Mouse (Mus musculus) intestine, postnatal 0 days (tissue): ENCODE results near the gene Axdnd1. TPM values are rescaled to one million over a fixed set of nuclear protein-coding genes. Genes with fewer than 3 reads are reported as not detected.
"Not testable (repeated sequence)": the region's sequence is repeated elsewhere in the genome, so short reads cannot be mapped to it uniquely, and the experiment has no call there.

Source experiments
- ATAC-seq: fragments of 200-750 bp; cut with Nextera tagmentation; 2 replicates; pipeline ENCODE4 v1.8.0; 2017; ENCODE audit warnings: mild to moderate bottlenecking, moderate TSS enrichment, moderate library complexity
- H3K27ac ChIP-seq: fragments of 300-500 bp; sonication (generic); 2 replicates; pipeline ENCODE4 v1.5.1; 2014; ENCODE audit warnings: mild to moderate bottlenecking, low read depth, low read length, moderate library complexity
- H3K27me3 ChIP-seq: fragments of 300-500 bp; sonication (generic); replicated peaks from 2 replicates; pipeline ENCODE4 v1.6.1; 2014; ENCODE audit warnings: low read length, mixed read lengths; ENCODE audit not compliant: control insufficient read depth, insufficient read depth
- H3K36me3 ChIP-seq: fragments of 300-500 bp; sonication (generic); 2 replicates; pipeline ENCODE4 v1.6.1; 2014; ENCODE audit warnings: mild to moderate bottlenecking, moderate library complexity; ENCODE audit not compliant: control insufficient read depth, insufficient read depth
- H3K4me1 ChIP-seq: fragments of 300-500 bp; sonication (generic); replicated peaks from 2 replicates; pipeline ENCODE4 v1.6.1; 2014; ENCODE audit warnings: antibody characterized with exemption, low read length, mixed read lengths; ENCODE audit not compliant: control insufficient read depth, insufficient read depth
- H3K4me2 ChIP-seq: fragments of 300-500 bp; sonication (generic); replicated peaks from 2 replicates; pipeline ENCODE4 v1.6.1; 2014; ENCODE audit warnings: low read depth, mild to moderate bottlenecking, moderate library complexity
- H3K4me3 ChIP-seq: fragments of 300-500 bp; sonication (generic); 2 replicates; pipeline ENCODE4 v1.5.1; 2014; ENCODE audit warnings: low read depth, low read length
- H3K9ac ChIP-seq: fragments of 300-500 bp; sonication (generic); 2 replicates; pipeline ENCODE4 v1.6.1; 2014; ENCODE audit warnings: mild to moderate bottlenecking, low read depth, low read length
- H3K9me3 ChIP-seq: fragments of 300-500 bp; sonication (generic); 2 replicates; pipeline ENCODE4 v1.6.1; 2016; ENCODE audit warnings: mixed run types; ENCODE audit not compliant: control insufficient read depth
- CTCF ChIP-seq: sonication (generic); IDR thresholded peaks from 2 replicates; pipeline ENCODE4 v1.5.1; 2016; ENCODE audit warnings: low read depth, mild to moderate bottlenecking, control low read depth, antibody characterized with exemption, moderate library complexity
- WGBS: fragments of 180-500 bp; shearing (Covaris S2); extraction: QIAGEN DNeasy Blood & Tissue Kit; methylation state at CpG from one replicate; pipeline ENCODE4 v1.1.7; 2014; 5-methylcytosine and 5-hydroxymethylcytosine counted together
- polyA plus RNA-seq: library from polyadenylated mRNA; unstranded; fragments of >200 nt; fragmentation: Nextera tagmentation; extraction: Ambion mirVana; gene quantifications from 2 replicates; pipeline ENCODE4 v1.2.1, GENCODE M21; 2015

Gene Axdnd1
- polyA plus RNA-seq, 1 experiment from 2014 or later = not detected

- H3K4me3 ChIP-seq = no peak overlapping the region
- ATAC-seq = peak; percentile 36; the same call in 1 of the 2 replicates
- 45% methylated on average over 2 of the region's 2 CpGs for WGBS
- H3K4me2 ChIP-seq = no peak overlapping the region
- no peak for TF ChIP-seq CTCF
- H3K27me3 ChIP-seq = no peaks in the 10 kb centered on the region
- no peaks in the 10 kb centered on the region for H3K36me3 ChIP-seq
- H3K9ac ChIP-seq = no peak overlapping the region
- H3K4me1 ChIP-seq = no peaks in the 10 kb centered on the region
- no peak overlapping the region for H3K27ac ChIP-seq
- no peaks in the 10 kb centered on the region for H3K9me3 ChIP-seq
Measured at GRCm38 (mm10) chr1:156402491-156402890, 18.5 kb downstream of the Axdnd1 start.

- H3K27ac ChIP-seq, H3K9ac ChIP-seq, H3K4me2 ChIP-seq, ATAC-seq, H3K27me3 ChIP-seq, H3K36me3 ChIP-seq, H3K9me3 ChIP-seq, H3K4me3 ChIP-seq, H3K4me1 ChIP-seq: not testable (repeated sequence)
- 45% methylated on average over 3 of the region's 3 CpGs for WGBS
Measured at GRCm38 (mm10) chr1:156400159-156400558, 20.8 kb downstream of the Axdnd1 start.

- Histone ChIP-seq H3K4me1 (no peaks in the 10 kb centered on the region), H3K9ac (no peak overlapping the region), H3K4me2 (no peak overlapping the region), H3K27ac (no peak overlapping the region), H3K27me3 (no peaks in the 10 kb centered on the region), H3K9me3 (no peaks in the 10 kb centered on the region), H3K4me3 (no peak overlapping the region), H3K36me3 (no peaks in the 10 kb centered on the region)
- 79% methylated on average over 4 of the region's 4 CpGs for WGBS
- TF ChIP-seq CTCF = no peak
- ATAC-seq = no peak
Measured at GRCm38 (mm10) chr1:156393148-156393547, 27.8 kb downstream of the Axdnd1 start.

- no peak for TF ChIP-seq CTCF
- no peak for ATAC-seq
- Histone ChIP-seq H3K36me3 (no peaks in the 10 kb centered on the region), H3K4me1 (no peaks in the 10 kb centered on the region), H3K9me3 (no peaks in the 10 kb centered on the region), H3K4me2 (no peak overlapping the region), H3K27ac (no peak overlapping the region), H3K27me3 (no peaks in the 10 kb centered on the region), H3K9ac (no peak overlapping the region), H3K4me3 (no peak overlapping the region)
- WGBS = 60% methylated on average over 3 of the region's 3 CpGs
Measured at GRCm38 (mm10) chr1:156386880-156387279, 34.1 kb downstream of the Axdnd1 start.

- H3K36me3 ChIP-seq = no peaks in the 10 kb centered on the region
- no peak overlapping the region for H3K4me2 ChIP-seq
- no peak for ATAC-seq
- no peaks in the 10 kb centered on the region for H3K27me3 ChIP-seq
- H3K9me3 ChIP-seq = no peaks in the 10 kb centered on the region
- 75% methylated on average over 4 of the region's 4 CpGs for WGBS
- H3K4me3 ChIP-seq = no peak overlapping the region
- no peak overlapping the region for H3K9ac ChIP-seq
- H3K4me1 ChIP-seq = no peaks in the 10 kb centered on the region
- no peak overlapping the region for H3K27ac ChIP-seq
- TF ChIP-seq CTCF = no peak
Measured at GRCm38 (mm10) chr1:156386232-156386631, 34.7 kb downstream of the Axdnd1 start.

- Histone ChIP-seq H3K4me1 (no peaks in the 10 kb centered on the region), H3K36me3 (no peaks in the 10 kb centered on the region), H3K27me3 (no peaks in the 10 kb centered on the region), H3K4me3 (no peak overlapping the region), H3K4me2 (no peak overlapping the region), H3K27ac (no peak overlapping the region), H3K9me3 (no peaks in the 10 kb centered on the region), H3K9ac (no peak overlapping the region)
- no peak; the same call in 1 of the 2 replicates for TF ChIP-seq CTCF
- ATAC-seq = no peak
- WGBS = 95% methylated on average over 3 of the region's 3 CpGs
Measured at GRCm38 (mm10) chr1:156381217-156381616, 39.7 kb downstream of the Axdnd1 start.

- H3K4me1 ChIP-seq = no peaks in the 10 kb centered on the region
- H3K9me3 ChIP-seq = no peaks in the 10 kb centered on the region
- TF ChIP-seq CTCF = no peak
- H3K36me3 ChIP-seq = no peaks in the 10 kb centered on the region
- H3K27ac ChIP-seq = no peak within 1 kb of the TSS
- ATAC-seq = no peak
- H3K4me3 ChIP-seq = no peak within 1 kb of the TSS
- WGBS = 90% methylated on average over 6 of the region's 8 CpGs
- H3K27me3 ChIP-seq = no peaks in the 10 kb centered on the region
- no peak within 1 kb of the TSS for H3K9ac ChIP-seq
- H3K4me2 ChIP-seq = no peak within 1 kb of the TSS
Measured at GRCm38 (mm10) chr1:156365740-156366139, 55.2 kb downstream of the Axdnd1 start, which contains the start of gene Gm2000. Gm2000 (plus strand) TSS chr1:156366040.
